Mouse (Mus musculus): ENCODE measurements at regions not wholly inside any gene's neighbourhood (a gene's known extent, or its start where the extent isn't known, plus 50 kb on each side); places are given as distances from the start of the nearest gene placed in this dataset.
A peak's percentile ranks its signal among the peaks of the same experiment; 100 is the strongest.
"Not testable (repeated sequence)": the region's sequence is repeated elsewhere in the genome, so short reads cannot be mapped to it uniquely, and the experiment has no call there.

- H3K9ac ChIP-seq (ENCODE audit: low read depth, low read length); H3K36me3 ChIP-seq (ENCODE audit: control insufficient read depth, insufficient read depth, low read length); H3K9me3 ChIP-seq (ENCODE audit: control insufficient read depth, low read length); H3K27me3 ChIP-seq (replicated peaks; ENCODE audit: control insufficient read depth, insufficient read depth, low read length); H3K4me2 ChIP-seq (ENCODE audit: low read depth, low read length); H3K4me3 ChIP-seq (ENCODE audit: low read length); ATAC-seq; H3K27ac ChIP-seq (ENCODE audit: low read length); H3K4me1 ChIP-seq (ENCODE audit: control insufficient read depth, insufficient read depth, low read length): not testable (repeated sequence)
- 74% methylated on average over 4 of the region's 4 CpGs for WGBS
Measured at GRCm38 (mm10) chr16:31370590-31371092, 51.4 kb upstream of the Bdh1 start.

DNA sequence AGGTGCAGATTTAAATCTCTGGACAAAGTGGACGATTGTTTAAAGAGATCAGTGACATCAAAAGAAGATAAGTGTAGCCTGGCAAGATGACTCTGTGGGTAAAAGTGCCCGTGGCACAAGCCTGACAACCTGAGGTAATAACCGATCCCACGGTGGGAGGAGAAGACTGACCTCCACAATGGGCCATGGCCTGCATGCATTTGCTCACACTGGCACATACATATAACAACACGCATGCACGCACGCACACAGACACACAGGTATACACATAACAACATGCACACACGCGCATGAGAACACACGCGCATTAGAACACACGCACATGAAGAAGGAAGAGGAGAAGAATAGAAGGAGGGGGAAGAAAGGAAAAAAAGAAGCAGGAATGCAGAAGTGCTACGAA, 52.2 kb upstream of the Bdh1 start:
- ATAC-seq = no peak
- no peak overlapping the region for H3K4me3 ChIP-seq (ENCODE audit: low read length)
- no peaks in the 10 kb centered on the region for H3K9me3 ChIP-seq (ENCODE audit: control insufficient read depth, low read length)
- no peaks in the 10 kb centered on the region for H3K36me3 ChIP-seq (ENCODE audit: control insufficient read depth, insufficient read depth, low read length)
- no peaks in the 10 kb centered on the region; the same call in 1 of the 2 replicates for H3K4me1 ChIP-seq (ENCODE audit: control insufficient read depth, insufficient read depth, low read length)
- 93% methylated on average over 13 of the region's 13 CpGs for WGBS
- H3K27ac ChIP-seq (ENCODE audit: low read length) = no peak overlapping the region
- no peaks in the 10 kb centered on the region for H3K27me3 ChIP-seq (replicated peaks; ENCODE audit: control insufficient read depth, insufficient read depth, low read length)
- H3K9ac ChIP-seq (ENCODE audit: low read depth, low read length) = no peak overlapping the region
- H3K4me2 ChIP-seq (ENCODE audit: low read depth, low read length) = no peak overlapping the region

DNA sequence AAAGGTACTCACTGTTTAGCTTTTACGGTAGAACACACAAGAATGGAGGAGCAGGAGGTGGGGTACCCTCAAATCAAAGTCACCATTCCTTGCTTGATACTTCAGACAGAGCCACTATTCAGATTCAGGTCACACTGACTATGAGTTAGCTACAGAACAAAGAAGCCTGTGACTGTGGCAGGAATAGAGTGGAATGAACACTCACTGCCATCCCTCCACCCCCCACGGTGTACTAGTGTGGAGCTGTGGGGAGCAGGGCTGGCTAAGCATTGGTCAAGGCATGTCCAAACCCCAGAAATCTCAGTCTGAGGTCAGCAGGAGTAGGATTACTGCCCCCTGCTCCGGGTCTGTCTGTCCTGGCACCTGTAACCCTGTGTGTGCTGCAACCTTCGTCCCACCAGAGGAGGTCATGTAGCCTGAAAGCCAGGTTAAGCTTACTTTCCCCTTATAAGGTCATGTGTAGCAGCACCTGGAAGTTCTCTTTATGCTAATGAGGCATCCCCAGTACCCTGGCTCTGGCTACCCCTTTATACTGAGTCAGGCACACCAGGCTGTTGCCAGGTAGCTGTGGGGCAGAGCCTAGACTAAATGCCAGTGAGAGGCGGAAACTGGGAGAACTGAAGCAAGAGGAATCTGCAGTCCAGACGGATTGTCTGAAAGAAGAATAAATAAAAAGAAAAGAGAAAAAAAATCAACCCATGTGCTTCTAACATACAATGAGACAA, 53.1 kb upstream of the Apod start:
- H3K27me3 ChIP-seq (replicated peaks; ENCODE audit: control insufficient read depth, insufficient read depth, low read length) = no peaks in the 10 kb centered on the region
- H3K27ac ChIP-seq (ENCODE audit: low read length) = no peak overlapping the region
- peaks cover 5% of the 10 kb centered on the region; the same call in 1 of the 2 replicates for H3K4me1 ChIP-seq (ENCODE audit: control insufficient read depth, insufficient read depth, low read length)
- no peaks in the 10 kb centered on the region for H3K9me3 ChIP-seq (ENCODE audit: control insufficient read depth, low read length)
- no peak overlapping the region for H3K9ac ChIP-seq (ENCODE audit: low read depth, low read length)
- ATAC-seq = no peak
- H3K4me3 ChIP-seq (ENCODE audit: low read length) = no peak overlapping the region
- H3K36me3 ChIP-seq (ENCODE audit: control insufficient read depth, insufficient read depth, low read length) = no peaks in the 10 kb centered on the region
- WGBS = 84% methylated on average over 6 of the region's 6 CpGs
- H3K4me2 ChIP-seq (ENCODE audit: low read depth, low read length) = no peak overlapping the region

DNA sequence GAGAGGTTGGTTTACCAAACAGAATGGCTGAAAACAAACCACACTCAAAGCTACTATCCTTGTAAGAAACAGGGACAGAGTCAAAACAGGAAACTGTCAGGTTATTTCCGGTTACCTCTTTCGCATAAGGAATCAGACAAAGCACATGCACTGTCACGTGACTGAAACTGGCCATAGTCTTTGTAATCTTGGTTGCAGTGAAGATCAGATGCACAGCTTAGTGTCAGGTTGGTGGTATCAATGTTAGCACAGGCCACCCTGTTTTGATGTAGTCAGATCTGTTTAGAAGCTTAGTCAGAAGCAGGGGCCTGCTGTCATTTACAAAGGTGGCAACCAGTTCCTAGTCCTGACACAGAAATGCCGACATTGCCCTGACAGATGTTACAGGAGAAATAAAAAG, 51.4 kb upstream of the Apod start:
- H3K9ac ChIP-seq (ENCODE audit: low read depth, low read length) = no peak overlapping the region
- ATAC-seq = no peak
- WGBS = 79% methylated on average over 4 of the region's 4 CpGs

GRCm38 (mm10) chr16:31364475-31364874, 49.9 kb upstream of the Apod start:
- Histone ChIP-seq H3K27ac (ENCODE audit: low read length) (peak overlapping the region; percentile 73), H3K4me2 (ENCODE audit: low read depth, low read length) (no peak overlapping the region; the same call in 1 of the 2 replicates), H3K36me3 (ENCODE audit: control insufficient read depth, insufficient read depth, low read length) (no peaks in the 10 kb centered on the region), H3K4me3 (ENCODE audit: low read length) (no peak overlapping the region), H3K9ac (ENCODE audit: low read depth, low read length) (no peak overlapping the region), H3K27me3 (replicated peaks; ENCODE audit: control insufficient read depth, insufficient read depth, low read length) (no peaks in the 10 kb centered on the region), H3K4me1 (ENCODE audit: control insufficient read depth, insufficient read depth, low read length) (peaks cover 5% of the 10 kb centered on the region), H3K9me3 (ENCODE audit: control insufficient read depth, low read length) (no peaks in the 10 kb centered on the region)
- peak; percentile 30 for ATAC-seq
- 35% methylated on average over 7 of the region's 7 CpGs for WGBS

More for the DNA sequence above, 51.4 kb upstream of the Apod start:
- no peaks in the 10 kb centered on the region for H3K9me3 ChIP-seq (ENCODE audit: control insufficient read depth, low read length)
- peaks cover 5% of the 10 kb centered on the region for H3K4me1 ChIP-seq (ENCODE audit: control insufficient read depth, insufficient read depth, low read length)
- H3K27ac ChIP-seq (ENCODE audit: low read length) = no peak overlapping the region
- H3K4me3 ChIP-seq (ENCODE audit: low read length) = no peak overlapping the region
- no peaks in the 10 kb centered on the region for H3K36me3 ChIP-seq (ENCODE audit: control insufficient read depth, insufficient read depth, low read length)
- no peak overlapping the region for H3K4me2 ChIP-seq (ENCODE audit: low read depth, low read length)
- H3K27me3 ChIP-seq (replicated peaks; ENCODE audit: control insufficient read depth, insufficient read depth, low read length) = no peaks in the 10 kb centered on the region

Measured in intestine, embryonic 16.5 days (tissue).